Mouse (Mus musculus): ENCODE data around the gene Tex19.2. TPM values are rescaled to one million over a fixed set of nuclear protein-coding genes. Genes with fewer than 3 reads are reported as not detected.
"Not testable (repeated sequence)": the region's sequence is repeated elsewhere in the genome, so short reads cannot be mapped to it uniquely, and the experiment has no call there.

Gene Tex19.2
- polyA plus RNA-seq, 1 experiment from 2014 or later, result not detected

GRCm38 (mm10) chr11:121088997-121089396 lies 29.5 kb downstream of the Tex19.2 start:
- DNase-seq (ENCODE audit: low spot score) (no peak), ATAC-seq (replicated peaks; ENCODE audit: low FRiP score, low TSS enrichment, low read depth) (no peak)
- no peak overlapping the region for H3K27ac ChIP-seq (ENCODE audit: low read depth)
- H3K4me1 ChIP-seq (replicated peaks; ENCODE audit: control insufficient read depth, insufficient read depth, low read length), result no peaks in the 10 kb centered on the region
- H3K36me3 ChIP-seq (ENCODE audit: control insufficient read depth, insufficient read depth, low read length), result no peaks in the 10 kb centered on the region
- no peak overlapping the region for H3K4me3 ChIP-seq (ENCODE audit: low read depth, low read length)
- no peak overlapping the region for H3K9ac ChIP-seq (ENCODE audit: low read length)
- 69% methylated on average over 6 of the region's 6 CpGs for WGBS
- H3K27me3 ChIP-seq (replicated peaks; ENCODE audit: control insufficient read depth, insufficient read depth, low read length), result no peaks in the 10 kb centered on the region
- no peaks in the 10 kb centered on the region for H3K9me3 ChIP-seq (ENCODE audit: control insufficient read depth, low read length)
- no peak overlapping the region for H3K4me2 ChIP-seq (ENCODE audit: low read length)

- no peak overlapping the region for H3K9ac ChIP-seq (ENCODE audit: low read length)
- H3K27ac ChIP-seq (ENCODE audit: low read depth), result peak overlapping the region; percentile 54
- no peak overlapping the region for H3K4me3 ChIP-seq (ENCODE audit: low read depth, low read length)
- no peaks in the 10 kb centered on the region for H3K27me3 ChIP-seq (replicated peaks; ENCODE audit: control insufficient read depth, insufficient read depth, low read length)
- no peaks in the 10 kb centered on the region for H3K9me3 ChIP-seq (ENCODE audit: control insufficient read depth, low read length)
- ATAC-seq (replicated peaks; ENCODE audit: low FRiP score, low TSS enrichment, low read depth) (no peak), DNase-seq (ENCODE audit: low spot score) (no peak)
- H3K4me1 ChIP-seq (replicated peaks; ENCODE audit: control insufficient read depth, insufficient read depth, low read length), result no peaks in the 10 kb centered on the region
- no peaks in the 10 kb centered on the region for H3K36me3 ChIP-seq (ENCODE audit: control insufficient read depth, insufficient read depth, low read length)
- WGBS, result 53% methylated on average over 4 of the region's 4 CpGs
- H3K4me2 ChIP-seq (ENCODE audit: low read length), result no peak overlapping the region
Observed at GRCm38 (mm10) chr11:121086296-121086695, 32.2 kb downstream of the Tex19.2 start.

GRCm38 (mm10) chr11:121085181-121085580 lies 33.3 kb downstream of the Tex19.2 start:
- Histone ChIP-seq H3K9me3 (ENCODE audit: control insufficient read depth, low read length) (no peaks in the 10 kb centered on the region), H3K9ac (ENCODE audit: low read length) (no peak overlapping the region)

GRCm38 (mm10) chr11:121082857-121083500 lies 35.5 kb downstream of the Tex19.2 start:
- DNase-seq (ENCODE audit: low spot score) (no peak), ATAC-seq (replicated peaks; ENCODE audit: low FRiP score, low TSS enrichment, low read depth) (no peak)
- no peaks in the 10 kb centered on the region for H3K9me3 ChIP-seq (ENCODE audit: control insufficient read depth, low read length)
- no peak overlapping the region for H3K27ac ChIP-seq (ENCODE audit: low read depth)
- no peaks in the 10 kb centered on the region for H3K36me3 ChIP-seq (ENCODE audit: control insufficient read depth, insufficient read depth, low read length)
- no peak overlapping the region for H3K4me2 ChIP-seq (ENCODE audit: low read length)
- WGBS, result 58% methylated on average over 6 of the region's 6 CpGs
- H3K27me3 ChIP-seq (replicated peaks; ENCODE audit: control insufficient read depth, insufficient read depth, low read length), result no peaks in the 10 kb centered on the region
- no peaks in the 10 kb centered on the region for H3K4me1 ChIP-seq (replicated peaks; ENCODE audit: control insufficient read depth, insufficient read depth, low read length)
- H3K9ac ChIP-seq (ENCODE audit: low read length), result no peak overlapping the region
- no peak overlapping the region for H3K4me3 ChIP-seq (ENCODE audit: low read depth, low read length)

More at GRCm38 (mm10) chr11:121085181-121085580, 33.3 kb downstream of the Tex19.2 start:
- Histone ChIP-seq H3K4me1 (replicated peaks; ENCODE audit: control insufficient read depth, insufficient read depth, low read length) (no peaks in the 10 kb centered on the region), H3K36me3 (ENCODE audit: control insufficient read depth, insufficient read depth, low read length) (no peaks in the 10 kb centered on the region), H3K27ac (ENCODE audit: low read depth) (peak overlapping the region; percentile 54; the same call in 1 of the 2 replicates), H3K27me3 (replicated peaks; ENCODE audit: control insufficient read depth, insufficient read depth, low read length) (no peaks in the 10 kb centered on the region), H3K4me3 (ENCODE audit: low read depth, low read length) (no peak overlapping the region), H3K4me2 (ENCODE audit: low read length) (no peak overlapping the region)
- 46% methylated on average over 5 of the region's 5 CpGs for WGBS
- DNase-seq (ENCODE audit: low spot score) (no peak), ATAC-seq (replicated peaks; ENCODE audit: low FRiP score, low TSS enrichment, low read depth) (peak; percentile 41)

GRCm38 (mm10) chr11:121082250-121082649 lies 36.2 kb downstream of the Tex19.2 start:
- Histone ChIP-seq H3K27ac (ENCODE audit: low read depth) (no peak overlapping the region), H3K9ac (ENCODE audit: low read length) (no peak overlapping the region), H3K36me3 (ENCODE audit: control insufficient read depth, insufficient read depth, low read length) (no peaks in the 10 kb centered on the region), H3K27me3 (replicated peaks; ENCODE audit: control insufficient read depth, insufficient read depth, low read length) (no peaks in the 10 kb centered on the region), H3K4me2 (ENCODE audit: low read length) (no peak overlapping the region), H3K9me3 (ENCODE audit: control insufficient read depth, low read length) (no peaks in the 10 kb centered on the region), H3K4me1 (replicated peaks; ENCODE audit: control insufficient read depth, insufficient read depth, low read length) (no peaks in the 10 kb centered on the region), H3K4me3 (ENCODE audit: low read depth, low read length) (no peak overlapping the region)
- WGBS, result 87% methylated on average over 3 of the region's 3 CpGs
- DNase-seq (ENCODE audit: low spot score) (no peak), ATAC-seq (replicated peaks; ENCODE audit: low FRiP score, low TSS enrichment, low read depth) (no peak)

- H3K4me2 ChIP-seq (ENCODE audit: low read length), result no peak within 1 kb of the TSS
- H3K4me1 ChIP-seq (replicated peaks; ENCODE audit: control insufficient read depth, insufficient read depth, low read length), result no peaks in the 10 kb centered on the region
Observed at GRCm38 (mm10) chr11:121081120-121081519, 37.4 kb downstream of the Tex19.2 start, which contains the start of gene Sectm1a. Gene Sectm1a, minus strand, starts transcription at chr11:121081220.

GRCm38 (mm10) chr11:121080330-121080729 lies 38.1 kb downstream of the Tex19.2 start:
- no peak for DNase-seq (ENCODE audit: low spot score)
- Histone ChIP-seq H3K4me1 (replicated peaks; ENCODE audit: control insufficient read depth, insufficient read depth, low read length) (no peaks in the 10 kb centered on the region), H3K9me3 (ENCODE audit: control insufficient read depth, low read length) (no peaks in the 10 kb centered on the region), H3K27ac (ENCODE audit: low read depth) (no peak overlapping the region), H3K9ac (ENCODE audit: low read length) (no peak overlapping the region), H3K4me3 (ENCODE audit: low read depth, low read length) (no peak overlapping the region), H3K36me3 (ENCODE audit: control insufficient read depth, insufficient read depth, low read length) (no peaks in the 10 kb centered on the region), H3K4me2 (ENCODE audit: low read length) (no peak overlapping the region), H3K27me3 (replicated peaks; ENCODE audit: control insufficient read depth, insufficient read depth, low read length) (no peaks in the 10 kb centered on the region)
- 94% methylated on average over 8 of the region's 8 CpGs for WGBS
- ATAC-seq (replicated peaks; ENCODE audit: low FRiP score, low TSS enrichment, low read depth), result no peak

More at GRCm38 (mm10) chr11:121081120-121081519, 37.4 kb downstream of the Tex19.2 start, which contains the start of gene Sectm1a:
- Histone ChIP-seq H3K27me3 (replicated peaks; ENCODE audit: control insufficient read depth, insufficient read depth, low read length) (no peaks in the 10 kb centered on the region), H3K4me3 (ENCODE audit: low read depth, low read length) (no peak within 1 kb of the TSS), H3K27ac (ENCODE audit: low read depth) (no peak within 1 kb of the TSS), H3K36me3 (ENCODE audit: control insufficient read depth, insufficient read depth, low read length) (no peaks in the 10 kb centered on the region), H3K9me3 (ENCODE audit: control insufficient read depth, low read length) (no peaks in the 10 kb centered on the region), H3K9ac (ENCODE audit: low read length) (no peak within 1 kb of the TSS)
- DNase-seq (ENCODE audit: low spot score) (no peak), ATAC-seq (replicated peaks; ENCODE audit: low FRiP score, low TSS enrichment, low read depth) (no peak)
- 56% methylated on average over 3 of the region's 3 CpGs for WGBS

GRCm38 (mm10) chr11:121075655-121076054 lies 42.8 kb downstream of the Tex19.2 start:
- Histone ChIP-seq H3K9me3 (ENCODE audit: control insufficient read depth, low read length) (no peaks in the 10 kb centered on the region), H3K36me3 (ENCODE audit: control insufficient read depth, insufficient read depth, low read length) (no peaks in the 10 kb centered on the region), H3K9ac (ENCODE audit: low read length) (no peak overlapping the region), H3K4me1 (replicated peaks; ENCODE audit: control insufficient read depth, insufficient read depth, low read length) (no peaks in the 10 kb centered on the region), H3K4me2 (ENCODE audit: low read length) (no peak overlapping the region), H3K4me3 (ENCODE audit: low read depth, low read length) (no peak overlapping the region), H3K27me3 (replicated peaks; ENCODE audit: control insufficient read depth, insufficient read depth, low read length) (no peaks in the 10 kb centered on the region), H3K27ac (ENCODE audit: low read depth) (no peak overlapping the region)
- ATAC-seq (replicated peaks; ENCODE audit: low FRiP score, low TSS enrichment, low read depth) (no peak), DNase-seq (ENCODE audit: low spot score) (no peak)
- WGBS, result 60% methylated on average over 5 of the region's 5 CpGs

GRCm38 (mm10) chr11:121069662-121070061 lies 48.8 kb downstream of the Tex19.2 start:
- 88% methylated on average over 11 of the region's 16 CpGs for WGBS
- DNase-seq (ENCODE audit: low spot score), result not testable (repeated sequence)

More at GRCm38 (mm10) chr11:121069662-121070061, 48.8 kb downstream of the Tex19.2 start:
- H3K27me3 ChIP-seq (replicated peaks; ENCODE audit: control insufficient read depth, insufficient read depth, low read length); H3K9ac ChIP-seq (ENCODE audit: low read length); H3K36me3 ChIP-seq (ENCODE audit: control insufficient read depth, insufficient read depth, low read length); H3K4me2 ChIP-seq (ENCODE audit: low read length); ATAC-seq (replicated peaks; ENCODE audit: low FRiP score, low TSS enrichment, low read depth); H3K9me3 ChIP-seq (ENCODE audit: control insufficient read depth, low read length); H3K4me1 ChIP-seq (replicated peaks; ENCODE audit: control insufficient read depth, insufficient read depth, low read length); H3K4me3 ChIP-seq (ENCODE audit: low read depth, low read length); H3K27ac ChIP-seq (ENCODE audit: low read depth): not testable (repeated sequence)
